Comparison of ENCODE assay signal across 8 mouse cellular contexts in genomic region chr11:62575659-62576438, GRCm38 (mm10). TPM values are rescaled to one million over a fixed set of nuclear protein-coding genes. Genes with fewer than 3 reads are reported as not detected.
DNase-seq lines count a peak whose midpoint lies in the region; ATAC-seq and TF ChIP-seq lines count a peak whose summit lies in the region.

No protein-coding gene starts in this region.

- peaks cover 14% of the 10 kb centered on the region for H3K4me1 ChIP-seq in embryonic facial prominence, embryonic 10.5 days
- H3K4me1 ChIP-seq in heart, adult 2 months (ENCODE audit: control insufficient read depth, insufficient read depth, low read length), result no peaks in the 10 kb centered on the region
- H3K4me1 ChIP-seq in liver, embryonic 13.5 days (replicated peaks), result peaks cover 61% of the 10 kb centered on the region
- no peaks in the 10 kb centered on the region for H3K4me1 ChIP-seq in stomach, postnatal 0 days (replicated peaks; ENCODE audit: control insufficient read depth, insufficient read depth)

- ATAC-seq in liver, embryonic 13.5 days (ENCODE audit: low read depth), result peak; percentile 69
- ATAC-seq in stomach, postnatal 0 days (ENCODE audit: low FRiP score, low TSS enrichment), result peak; percentile 53

- peak; percentile 17 to 45 for DNase-seq in urinary bladder, adult 18-20 months (ENCODE audit: low spot score in 2 of 2)
- no peak for DNase-seq in urinary bladder, adult 2 months (ENCODE audit: low spot score)
- DNase-seq in embryonic facial prominence, embryonic 10.5 days (ENCODE audit: low spot score), result peak; percentile 41
- DNase-seq in heart, adult 2 months, result peak; percentile 60 to 65
- peak; percentile 44 for DNase-seq in kidney, postnatal 10 days
- DNase-seq in liver, embryonic 13.5 days, result peak; percentile 57
- peak; percentile 63 for DNase-seq in naive thymus-derived CD4-positive, alpha-beta T cell, adult 2 months (ENCODE audit: low read depth)
- DNase-seq in stomach, postnatal 0 days (ENCODE audit: low spot score), result peak; percentile 44

- peaks cover 31% of the 10 kb centered on the region for H3K27me3 ChIP-seq in embryonic facial prominence, embryonic 10.5 days (replicated peaks; ENCODE audit: low read depth, poor library complexity, severe bottlenecking)
- no peaks in the 10 kb centered on the region for H3K27me3 ChIP-seq in heart, adult 2 months (ENCODE audit: control insufficient read depth, insufficient read depth, low read length)
- no peaks in the 10 kb centered on the region for H3K27me3 ChIP-seq in liver, embryonic 13.5 days
- no peaks in the 10 kb centered on the region for H3K27me3 ChIP-seq in stomach, postnatal 0 days (ENCODE audit: control insufficient read depth, insufficient read depth, low read length)

- peak overlapping the region; percentile 52 for H3K9ac ChIP-seq in heart, adult 2 months (ENCODE audit: low read depth, low read length)
- peak overlapping the region; percentile 75 for H3K9ac ChIP-seq in liver, embryonic 13.5 days
- H3K9ac ChIP-seq in stomach, postnatal 0 days (ENCODE audit: low read length), result peak overlapping the region; percentile 57

- intact Hi-C loops in heart, adult 2 months (cut with DNase I), result loop anchor here (1.0 to 5.0 kb wide), 2 partner anchors 39 to 180 kb away; partner anchors contain the start of gene Cenpv

- H3K9me3 ChIP-seq in embryonic facial prominence, embryonic 10.5 days, result no peaks in the 10 kb centered on the region
- H3K9me3 ChIP-seq in liver, embryonic 13.5 days (replicated peaks), result no peaks in the 10 kb centered on the region
- no peaks in the 10 kb centered on the region for H3K9me3 ChIP-seq in stomach, postnatal 0 days (ENCODE audit: control insufficient read depth, low read length)

- peak overlapping the region; percentile 99 for H3K4me2 ChIP-seq in liver, embryonic 13.5 days
- peak overlapping the region; percentile 94 for H3K4me2 ChIP-seq in stomach, postnatal 0 days (replicated peaks; ENCODE audit: low read depth)

- H3K79me2 ChIP-seq in heart, adult 2 months (replicated peaks; ENCODE audit: control insufficient read depth, insufficient read depth, low read length), result no peaks in the 10 kb centered on the region

- H3K36me3 ChIP-seq in embryonic facial prominence, embryonic 10.5 days (replicated peaks), result no peaks in the 10 kb centered on the region
- no peaks in the 10 kb centered on the region for H3K36me3 ChIP-seq in heart, adult 2 months (ENCODE audit: control insufficient read depth, insufficient read depth, low read length)
- no peaks in the 10 kb centered on the region for H3K36me3 ChIP-seq in liver, embryonic 13.5 days
- no peaks in the 10 kb centered on the region for H3K36me3 ChIP-seq in stomach, postnatal 0 days (ENCODE audit: control insufficient read depth, insufficient read depth, low read length)

- TF ChIP-seq POLR2A in heart, adult 2 months (IDR thresholded peaks at IDR 0.05; ENCODE audit: insufficient read depth, low read depth, low read length), result no peak

- WGBS in embryonic facial prominence, embryonic 10.5 days, result 6% methylated on average over 27 of the region's 27 CpGs
- WGBS in heart, adult 2 months, result 5% methylated on average over 27 of the region's 27 CpGs
- WGBS in liver, embryonic 13.5 days (ENCODE audit: insufficient replicate concordance), result 3% methylated on average over 27 of the region's 27 CpGs
- WGBS in stomach, postnatal 0 days, result 7% methylated on average over 27 of the region's 27 CpGs

- no peak for TF ChIP-seq EP300 in heart, adult 2 months (IDR thresholded peaks at IDR 0.05; ENCODE audit: insufficient read depth, low read depth, low read length)
- TF ChIP-seq EP300 in stomach, postnatal 0 days (optimal IDR thresholded peaks at IDR 0.05), result no peak

- no peak; the same call in 1 of the 2 replicates for TF ChIP-seq CTCF in heart, adult 2 months (IDR thresholded peaks at IDR 0.05)
- no peak for TF ChIP-seq CTCF in stomach, postnatal 0 days (IDR thresholded peaks at IDR 0.05; ENCODE audit: low read depth)

- H3K27ac ChIP-seq in embryonic facial prominence, embryonic 10.5 days (replicated peaks), result peak overlapping the region; percentile 65
- peak overlapping the region; percentile 67 for H3K27ac ChIP-seq in heart, adult 2 months
- H3K27ac ChIP-seq in liver, embryonic 13.5 days, result peak overlapping the region; percentile 81
- H3K27ac ChIP-seq in stomach, postnatal 0 days (replicated peaks), result peak overlapping the region; percentile 56

- H3K4me3 ChIP-seq in embryonic facial prominence, embryonic 10.5 days, result peak overlapping the region; percentile 67
- H3K4me3 ChIP-seq in heart, adult 2 months, result peak overlapping the region; percentile 54
- H3K4me3 ChIP-seq in liver, embryonic 13.5 days (replicated peaks), result peak overlapping the region; percentile 69
- peak overlapping the region; percentile 53 for H3K4me3 ChIP-seq in stomach, postnatal 0 days (ENCODE audit: low read depth, low read length)

RNA-seq across cellular contexts. Expression of gene Trpv2, which starts 1.6 kb away (rescaled TPM):
- polyA plus RNA-seq in urinary bladder, adult 2 months (2012; rRNA removed), result 52.6 and 62.0 TPM in 2 replicates
- 2.6 and 3.8 TPM in 2 replicates for polyA plus RNA-seq in embryonic facial prominence, embryonic 10.5 days (2016; fragmentation: Nextera tagmentation; extraction: Ambion mirVana)
- 1 to 10 TPM; 2.6 to 3.5 TPM for total RNA-seq in heart, adult 2 months (2021)
- polyA plus RNA-seq in heart, adult 2 months (2012; rRNA removed), result 4.6 and 5.6 TPM in 2 replicates
- polyA plus RNA-seq in liver, embryonic 13.5 days (2015; fragmentation: Nextera tagmentation; extraction: Ambion mirVana), result 6.6 and 7.2 TPM in 2 replicates
- polyA plus RNA-seq in stomach, postnatal 0 days (2015; fragmentation: Nextera tagmentation; extraction: Ambion mirVana), result 9.6 and 11.0 TPM in 2 replicates

RNA-seq across cellular contexts. Expression of gene Ubb, which starts 24.9 kb away (rescaled TPM):
- polyA plus RNA-seq in urinary bladder, adult 2 months (2012; rRNA removed), result 2,108 and 2,141 TPM in 2 replicates
- 3,487 and 3,558 TPM in 2 replicates for polyA plus RNA-seq in embryonic facial prominence, embryonic 10.5 days (2016; fragmentation: Nextera tagmentation; extraction: Ambion mirVana)
- total RNA-seq in heart, adult 2 months (2021), result 100 to 1,000 TPM; 626 to 699 TPM
- polyA plus RNA-seq in heart, adult 2 months (2012; rRNA removed), result 1,026 and 1,119 TPM in 2 replicates
- polyA plus RNA-seq in liver, embryonic 13.5 days (2015; fragmentation: Nextera tagmentation; extraction: Ambion mirVana), result 1,519 and 1,558 TPM in 2 replicates
- 1,850 and 1,934 TPM in 2 replicates for polyA plus RNA-seq in stomach, postnatal 0 days (2015; fragmentation: Nextera tagmentation; extraction: Ambion mirVana)

RNA-seq across cellular contexts. Expression of gene Cenpv, which starts 36.8 kb away (rescaled TPM):
- polyA plus RNA-seq in urinary bladder, adult 2 months (2012; rRNA removed), result 30.7 and 38.1 TPM in 2 replicates
- polyA plus RNA-seq in embryonic facial prominence, embryonic 10.5 days (2016; fragmentation: Nextera tagmentation; extraction: Ambion mirVana), result 23.0 and 25.4 TPM in 2 replicates
- total RNA-seq in heart, adult 2 months (2021), result 10 to 100 TPM; 25.0 to 25.8 TPM
- 30.8 and 54.7 TPM in 2 replicates for polyA plus RNA-seq in heart, adult 2 months (2012; rRNA removed)
- 17.8 and 19.6 TPM in 2 replicates for polyA plus RNA-seq in liver, embryonic 13.5 days (2015; fragmentation: Nextera tagmentation; extraction: Ambion mirVana)
- polyA plus RNA-seq in stomach, postnatal 0 days (2015; fragmentation: Nextera tagmentation; extraction: Ambion mirVana), result 17.8 and 18.6 TPM in 2 replicates
